Mouse (Mus musculus) T-helper 1 cell (primary cell): ENCODE results near the gene Cpsf4.
"Not testable (repeated sequence)": the region's sequence is repeated elsewhere in the genome, so short reads cannot be mapped to it uniquely, and the experiment has no call there.

Source experiments
- in situ Hi-C: fragments of 300-600 bp; cut with MboI, MseI; formaldehyde crosslinking; loops from one replicate; pipeline ENCODE4 v1.15.1; 2025; ENCODE audit warnings: high pct_unique_total_duplicates

Gene Cpsf4

GRCm38 (mm10) chr5:145166536-145167305 lies at the start of gene Cpsf4, which contains the start of gene Ptcd1:
Gene Cpsf4, plus strand, starts transcription at chr5:145167213.
Gene Ptcd1, minus strand, starts transcription at chr5:145167108.
- in situ Hi-C loops, result loop anchor here (10.0 kb wide), 1 partner anchor 1788 kb away; no protein-coding TSS in a partner anchor

- in situ Hi-C loops, result no loop called here
These were observed 49.0 kb upstream of the Cpsf4 start for GRCm38 (mm10) chr5:145118005-145118404.

- in situ Hi-C loops, result no loop called here
These were observed 48.6 kb upstream of the Cpsf4 start for GRCm38 (mm10) chr5:145118461-145118860.

- in situ Hi-C loops, result no loop called here
These were observed 47.6 kb upstream of the Cpsf4 start for GRCm38 (mm10) chr5:145119385-145119784.

- in situ Hi-C loops, result no loop called here
These were observed 46.1 kb upstream of the Cpsf4 start for GRCm38 (mm10) chr5:145120921-145121320.

- in situ Hi-C loops, result no loop called here
These were observed 43.6 kb upstream of the Cpsf4 start for GRCm38 (mm10) chr5:145123396-145123795.

GRCm38 (mm10) chr5:145126580-145126979 lies 40.4 kb upstream of the Cpsf4 start:
- in situ Hi-C loops, result no loop called here

GRCm38 (mm10) chr5:145129124-145129523 lies 37.9 kb upstream of the Cpsf4 start:
- in situ Hi-C loops, result no loop called here

GRCm38 (mm10) chr5:145129773-145130172 lies 37.2 kb upstream of the Cpsf4 start:
- in situ Hi-C loops, result not testable (repeated sequence)

- in situ Hi-C loops, result no loop called here
These were observed 36.8 kb upstream of the Cpsf4 start for GRCm38 (mm10) chr5:145130191-145130590.

GRCm38 (mm10) chr5:145130995-145131394 lies 36.0 kb upstream of the Cpsf4 start:
- in situ Hi-C loops, result no loop called here

- in situ Hi-C loops, result not testable (repeated sequence)
These were observed 33.7 kb upstream of the Cpsf4 start for GRCm38 (mm10) chr5:145133275-145133674.

- in situ Hi-C loops, result no loop called here
These were observed 28.2 kb upstream of the Cpsf4 start for GRCm38 (mm10) chr5:145138836-145139235.

- in situ Hi-C loops, result no loop called here
These were observed 27.2 kb upstream of the Cpsf4 start, which contains the start of the genes Pdap1 and Bud31 for GRCm38 (mm10) chr5:145139571-145140519. Gene Pdap1, minus strand, starts transcription at chr5:145140238. Gene Bud31, plus strand, starts transcription at chr5:145140362.

- in situ Hi-C loops, result no loop called here
These were observed 26.4 kb upstream of the Cpsf4 start for GRCm38 (mm10) chr5:145140611-145141010.

GRCm38 (mm10) chr5:145147748-145148147 lies 19.3 kb upstream of the Cpsf4 start:
- in situ Hi-C loops, result no loop called here

- in situ Hi-C loops, result no loop called here
These were observed 17.7 kb upstream of the Cpsf4 start for GRCm38 (mm10) chr5:145149294-145149693.

GRCm38 (mm10) chr5:145152690-145153089 lies 14.3 kb upstream of the Cpsf4 start:
- in situ Hi-C loops, result no loop called here

GRCm38 (mm10) chr5:145161361-145161760 lies 5.7 kb upstream of the Cpsf4 start:
- in situ Hi-C loops, result loop anchor here (10.0 kb wide), 1 partner anchor 1793 kb away; no protein-coding TSS in a partner anchor

GRCm38 (mm10) chr5:145164710-145165109 lies 2.3 kb upstream of the Cpsf4 start:
- in situ Hi-C loops, result loop anchor here (10.0 kb wide), 1 partner anchor 1790 kb away; no protein-coding TSS in a partner anchor

GRCm38 (mm10) chr5:145165184-145165583 lies 1.8 kb upstream of the Cpsf4 start:
- in situ Hi-C loops, result loop anchor here (10.0 kb wide), 1 partner anchor 1790 kb away; no protein-coding TSS in a partner anchor

- in situ Hi-C loops, result loop anchor here (10.0 kb wide), 1 partner anchor 1788 kb away; no protein-coding TSS in a partner anchor
These were observed 271 bp downstream of the Cpsf4 start for GRCm38 (mm10) chr5:145167306-145167661.
